Mouse (Mus musculus) bone marrow macrophage, adult 2 months (primary cell): Measurements from ENCODE around the gene Cul9.

Experiments used
- CTCF ChIP-seq: IDR thresholded peaks from 2 replicates; pipeline ENCODE4 v1.5.1; 2012; ENCODE audit warnings: low read depth, mild to moderate bottlenecking, low read length, moderate library complexity
- POLR2A ChIP-seq: IDR thresholded peaks from 2 replicates; pipeline ENCODE4 v1.6.1; 2012; ENCODE audit warnings: mild to moderate bottlenecking, low read depth, low read length, borderline replicate concordance

DNA sequence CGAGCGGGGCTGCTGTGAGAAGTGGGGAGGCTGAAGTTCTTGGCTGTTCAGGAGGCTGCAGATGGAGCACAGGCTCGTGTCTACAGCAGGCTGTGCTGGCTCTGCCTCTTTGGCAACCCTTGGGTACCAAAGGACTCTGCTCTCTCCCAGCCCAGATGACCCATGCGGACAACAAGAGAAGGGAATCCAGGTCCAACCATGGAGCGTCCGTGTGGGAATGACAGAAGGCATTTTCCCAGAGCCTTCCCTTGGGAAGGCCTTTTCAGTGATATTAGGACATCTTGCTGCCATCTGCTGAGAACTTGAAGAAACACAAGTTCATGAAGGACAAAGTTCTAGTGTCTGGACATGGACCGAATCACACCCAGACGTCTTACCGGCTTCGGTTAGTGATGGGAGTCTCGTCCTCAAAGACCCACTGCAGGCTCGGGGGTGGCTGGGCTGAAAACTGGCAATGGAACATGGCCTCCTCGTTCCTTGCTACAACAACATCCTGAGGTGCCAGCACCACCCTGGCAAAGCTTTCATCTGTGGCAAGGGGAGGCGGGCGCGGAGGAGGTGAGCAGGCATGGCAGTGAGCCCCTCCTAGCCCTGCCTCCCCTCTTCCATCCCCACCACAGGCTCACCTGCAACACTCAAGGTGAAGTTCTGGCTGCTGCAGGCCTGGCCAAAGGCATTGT, 43.6 kb upstream of the Cul9 start:
- TF ChIP-seq POLR2A = no peak
- TF ChIP-seq CTCF = 0 out of 2 replicates have a peak, but pooled peaks have one; percentile 17
